Mouse (Mus musculus): ENCODE results near the gene Herc6. TPM values are rescaled to one million over a fixed set of nuclear protein-coding genes. Genes with fewer than 3 reads are reported as not detected.
"Not testable (repeated sequence)": the region's sequence is repeated elsewhere in the genome, so short reads cannot be mapped to it uniquely, and the experiment has no call there.

The Herc6 gene
- 1 to 10 TPM in 1 of 2 experiments, under 1 TPM in 1; 0.41 to 1.6 TPM for total RNA-seq (2021)
- long read RNA-seq, experiment 1, partial matches to known transcripts: 0 of 1 reads
- long read RNA-seq, experiment 1, other reads (novel, unspliced or antisense): 1 of 1 reads
- long read RNA-seq, experiment 2: 0 reads

DNA sequence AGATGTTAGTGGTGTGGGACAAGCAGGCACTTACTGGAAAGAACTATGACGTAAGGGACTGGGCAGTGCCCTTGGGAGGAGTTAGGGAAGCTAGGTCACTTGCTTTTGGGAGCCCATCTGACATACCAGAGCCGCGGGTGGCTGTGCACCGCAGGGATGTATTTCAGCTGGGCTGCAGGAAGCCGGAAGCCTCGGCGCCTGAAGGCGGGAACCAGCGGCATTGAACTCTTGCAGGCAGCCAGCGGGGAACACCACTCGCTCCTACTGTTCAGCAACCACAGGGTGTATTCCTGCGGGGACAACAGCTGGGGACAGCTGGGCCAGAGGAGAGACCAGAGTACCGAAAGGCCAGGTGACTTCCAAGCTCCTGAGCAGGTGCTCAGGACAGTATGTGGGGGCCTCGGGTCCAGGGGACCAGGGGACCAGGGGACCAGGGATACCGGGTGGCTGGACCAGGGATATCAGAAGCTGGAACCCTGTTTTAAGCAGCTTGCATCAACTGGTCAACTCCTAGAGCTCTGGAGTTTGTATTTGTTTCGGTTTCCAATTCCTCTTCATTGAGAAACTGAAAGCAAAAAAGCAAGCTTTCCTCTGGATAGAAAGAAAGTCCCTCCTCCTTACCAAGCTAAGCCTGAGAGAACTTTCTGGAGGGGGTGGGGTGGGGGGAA lies at the start of gene Herc6:
Gene Herc6, plus strand, starts transcription at position 120 of the 668 bp plus-strand sequence.
- DNase-seq: peak; percentile 64

GRCm38 (mm10) chr6:57531011-57531410 lies 49.8 kb upstream of the Herc6 start:
- no peak for DNase-seq

DNA sequence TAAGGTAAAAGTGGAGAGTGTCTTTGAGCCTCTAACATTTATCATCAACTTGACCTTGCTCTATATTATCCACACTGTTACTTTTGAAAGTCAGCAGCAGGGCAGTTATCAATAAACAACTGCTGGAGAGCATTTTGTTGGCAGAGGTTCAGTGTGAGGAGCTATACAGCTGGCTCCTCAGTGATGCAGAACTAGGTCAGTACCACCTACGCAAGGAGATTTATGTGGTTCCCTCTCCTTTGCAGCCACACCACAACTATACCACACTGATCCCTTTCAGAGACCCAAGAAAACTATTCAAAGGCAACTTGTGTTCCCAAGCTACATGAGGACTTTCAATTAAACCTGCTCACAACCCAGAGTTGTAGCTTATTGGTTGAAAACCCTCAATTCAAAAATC lies 49.4 kb upstream of the Herc6 start:
- DNase-seq: no peak

DNA sequence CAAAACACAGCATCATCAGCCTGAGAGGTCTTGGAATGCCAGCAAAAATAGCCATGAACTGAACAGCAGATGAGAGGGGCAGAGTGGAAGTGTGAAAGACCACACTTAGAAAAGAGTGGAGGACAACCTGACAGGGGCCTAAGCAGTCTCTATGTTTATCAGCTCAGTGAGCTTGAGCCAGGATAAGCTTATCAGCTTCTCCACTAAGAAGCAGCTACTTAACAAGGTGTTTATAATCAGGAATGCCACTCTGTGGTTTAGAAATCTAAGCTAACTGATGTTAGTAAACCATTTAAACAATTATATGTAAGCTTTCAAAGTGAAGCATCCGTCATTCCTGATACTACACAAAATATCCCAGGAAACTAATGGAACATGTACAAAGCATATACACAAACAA lies 48.8 kb upstream of the Herc6 start:
- DNase-seq: no peak

GRCm38 (mm10) chr6:57533410-57533809 lies 47.4 kb upstream of the Herc6 start:
- DNase-seq: no peak

DNA sequence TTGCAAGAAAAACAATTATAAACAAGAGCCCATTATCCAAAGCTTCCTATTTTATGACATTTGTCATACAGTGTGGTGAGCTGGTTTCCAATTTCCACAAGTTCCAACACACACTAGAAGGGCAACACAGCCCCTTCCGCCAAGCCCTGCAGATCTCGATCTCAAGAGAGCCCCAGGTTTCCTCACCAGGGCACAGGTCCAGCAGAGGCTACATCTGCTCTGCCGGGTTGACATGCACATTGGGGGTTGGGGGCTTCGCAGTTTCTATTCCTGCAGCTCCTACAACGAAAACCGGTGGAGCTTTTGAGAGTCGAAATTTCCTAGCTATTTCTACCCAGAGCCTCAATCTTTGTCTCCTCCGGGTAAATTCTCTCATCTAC lies 46.6 kb upstream of the Herc6 start:
- no peak for DNase-seq

GRCm38 (mm10) chr6:57534611-57535286 lies 46.1 kb upstream of the Herc6 start:
- peak; percentile 18 for DNase-seq

- peak; percentile 99 for DNase-seq
These were observed 45.3 kb upstream of the Herc6 start, which contains the start of gene Ppm1k for GRCm38 (mm10) chr6:57535386-57535936. Ppm1k (minus strand) TSS chr6:57535468.

DNA sequence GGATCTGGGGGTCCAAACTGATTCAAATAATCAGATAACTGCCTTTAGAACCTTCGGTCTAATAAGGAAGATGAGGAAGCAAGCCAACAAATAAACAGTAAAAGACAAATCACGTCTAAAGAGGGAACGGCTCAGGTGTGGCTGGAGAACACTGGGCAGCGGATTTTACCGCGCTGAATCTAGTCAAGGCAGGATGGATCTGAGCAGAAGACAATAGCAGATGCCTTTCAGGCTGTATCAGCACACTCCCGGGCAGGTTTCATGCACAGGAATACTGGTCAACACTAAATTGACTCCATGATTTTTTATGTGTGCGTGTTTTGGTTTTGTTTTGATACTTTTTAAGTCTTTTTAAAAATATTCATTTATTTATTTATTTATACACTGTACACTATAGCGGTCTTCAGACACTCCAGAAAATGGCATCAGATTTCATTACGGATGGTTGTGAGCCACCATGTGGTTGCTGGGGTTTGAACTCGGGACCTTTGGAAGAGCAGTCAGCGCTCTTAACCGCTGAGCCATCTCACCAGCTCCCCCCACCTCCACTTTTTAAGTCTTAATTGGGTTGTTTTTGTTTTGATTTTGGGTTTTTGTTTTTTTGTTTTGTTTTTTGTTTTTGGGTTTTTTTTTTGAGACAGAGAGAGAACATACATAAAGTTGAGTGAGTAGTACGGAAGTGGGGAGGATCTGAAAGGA lies 44.7 kb upstream of the Herc6 start:
- no peak for DNase-seq

DNA sequence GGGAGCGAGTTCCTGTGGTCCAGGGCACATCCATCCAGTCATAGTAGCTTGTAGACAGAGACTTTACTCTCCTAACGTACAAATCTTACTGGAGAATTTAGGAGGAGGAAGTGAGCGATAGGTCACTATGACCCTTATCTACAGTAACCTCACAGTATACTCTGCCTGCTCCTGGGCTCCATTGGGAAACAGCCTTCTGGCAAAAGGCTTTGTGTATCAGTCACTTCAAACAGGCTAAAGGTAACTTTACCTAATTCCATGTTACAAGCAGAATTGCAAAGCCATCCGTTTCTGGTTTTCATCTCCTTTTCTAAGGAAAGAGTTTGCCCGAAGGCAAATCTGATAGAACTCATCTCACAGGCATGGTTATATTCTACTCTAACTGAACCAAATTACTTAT lies 42.9 kb upstream of the Herc6 start:
- no peak for DNase-seq

DNA sequence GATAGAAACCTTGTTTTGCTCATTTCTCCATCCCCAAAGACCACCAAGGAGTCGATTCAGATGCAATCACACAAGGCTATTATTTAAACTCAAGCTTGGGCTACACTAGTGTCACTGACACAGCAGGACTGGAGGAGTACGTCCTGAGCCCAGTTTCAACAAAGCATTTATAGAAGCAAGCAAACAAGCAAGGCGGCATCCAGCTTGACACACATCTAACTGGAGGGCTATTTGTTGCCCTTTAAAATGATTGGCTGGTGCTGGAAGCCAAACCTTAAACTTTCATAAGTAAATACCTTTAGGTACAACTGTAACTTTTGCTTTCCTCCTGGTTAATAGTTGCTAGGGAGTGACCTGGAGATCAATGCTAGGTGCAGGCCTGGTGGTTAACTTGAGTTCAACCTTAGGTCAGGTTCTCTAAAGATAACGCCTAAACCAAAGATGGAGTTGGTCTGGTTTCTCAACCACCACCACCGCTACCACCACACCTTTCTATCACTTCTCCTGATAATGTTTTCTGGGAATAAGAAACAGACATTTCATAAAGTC lies 39.8 kb upstream of the Herc6 start:
- no peak for DNase-seq

DNA sequence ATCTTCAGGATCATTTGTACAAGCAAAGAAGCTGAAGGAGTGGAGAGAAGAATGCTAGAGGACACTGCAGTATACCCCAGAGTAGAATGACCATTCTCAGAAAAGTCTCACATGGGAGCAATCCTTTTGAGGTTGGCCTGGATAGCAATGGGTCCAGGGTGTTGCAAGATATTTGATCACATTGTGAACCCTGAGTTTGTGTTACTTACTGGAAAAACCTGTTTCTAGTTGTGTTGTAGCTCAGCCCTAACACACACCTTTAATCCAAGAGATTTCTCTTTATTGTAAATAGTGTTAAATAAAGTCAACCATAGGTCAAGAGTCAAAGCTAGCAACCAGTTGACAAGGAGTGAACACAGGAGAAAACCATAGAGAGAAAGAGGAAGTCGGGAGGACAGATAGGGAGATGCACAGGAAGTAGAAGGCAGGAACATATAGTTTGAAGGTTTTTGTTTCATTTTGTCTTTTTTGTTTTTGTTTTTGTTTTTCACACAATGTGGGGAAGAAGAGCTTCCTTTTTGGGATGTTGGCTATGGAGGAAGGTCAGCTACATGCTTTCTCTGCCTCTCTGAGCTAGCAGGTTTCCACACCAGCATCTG lies 39.0 kb upstream of the Herc6 start:
- DNase-seq: no peak

- not testable (repeated sequence) for DNase-seq
These were observed 37.2 kb upstream of the Herc6 start for GRCm38 (mm10) chr6:57543591-57543990.

- DNase-seq: no peak
These were observed 35.9 kb upstream of the Herc6 start for GRCm38 (mm10) chr6:57544866-57545265.

DNA sequence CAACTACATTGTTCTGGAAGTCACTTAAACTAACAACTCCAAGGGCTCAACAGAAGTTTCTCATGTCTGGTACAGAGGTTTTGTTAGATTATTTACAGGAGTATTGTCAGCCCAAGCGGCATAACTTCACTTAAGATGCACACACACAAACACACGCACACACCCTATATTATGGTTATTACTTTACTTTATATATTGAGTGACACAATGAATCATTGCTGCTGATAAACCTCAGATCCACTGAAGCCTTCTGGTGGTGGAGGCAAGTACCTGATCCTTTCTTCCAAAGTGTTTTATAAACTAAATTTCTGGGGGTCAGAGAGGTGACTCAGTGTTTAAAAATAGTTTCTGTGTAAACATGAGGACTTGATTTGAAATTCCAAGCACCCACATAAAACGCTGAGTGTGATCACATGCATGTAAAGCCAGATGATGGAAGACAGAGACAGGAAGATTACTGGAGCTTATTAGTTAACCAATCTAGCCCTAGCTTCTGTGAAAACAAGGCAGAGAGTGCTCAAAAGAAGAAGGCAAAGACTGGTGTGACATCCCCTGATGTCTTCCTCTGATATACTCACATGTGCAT lies 29.5 kb upstream of the Herc6 start:
- DNase-seq: no peak

DNA sequence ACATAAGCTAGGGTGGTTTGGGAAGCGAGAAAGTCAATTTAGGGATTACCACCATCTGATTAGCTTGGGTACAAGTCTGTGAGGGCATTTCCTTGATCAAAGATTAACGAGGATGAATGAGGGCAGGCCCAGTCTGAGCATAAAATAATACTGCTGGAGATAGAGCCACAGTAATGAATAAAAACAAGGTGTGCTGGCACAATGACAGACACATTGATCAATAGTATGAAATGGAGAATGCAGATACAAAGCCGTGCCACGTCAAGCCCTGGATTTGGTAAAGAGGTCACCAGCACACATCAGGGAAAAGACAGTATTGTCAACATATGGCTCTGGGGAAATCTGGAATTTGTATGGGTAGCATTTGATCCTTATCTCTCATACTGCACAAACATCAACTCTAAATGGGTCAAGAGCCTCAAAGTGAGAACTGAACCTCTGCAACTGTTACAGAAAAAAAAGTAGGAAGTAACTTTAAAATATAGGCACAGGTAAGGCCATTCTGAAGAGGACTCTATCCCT lies 22.9 kb upstream of the Herc6 start:
- DNase-seq: no peak

GRCm38 (mm10) chr6:57563454-57563853 lies 17.3 kb upstream of the Herc6 start:
- DNase-seq: no peak

DNA sequence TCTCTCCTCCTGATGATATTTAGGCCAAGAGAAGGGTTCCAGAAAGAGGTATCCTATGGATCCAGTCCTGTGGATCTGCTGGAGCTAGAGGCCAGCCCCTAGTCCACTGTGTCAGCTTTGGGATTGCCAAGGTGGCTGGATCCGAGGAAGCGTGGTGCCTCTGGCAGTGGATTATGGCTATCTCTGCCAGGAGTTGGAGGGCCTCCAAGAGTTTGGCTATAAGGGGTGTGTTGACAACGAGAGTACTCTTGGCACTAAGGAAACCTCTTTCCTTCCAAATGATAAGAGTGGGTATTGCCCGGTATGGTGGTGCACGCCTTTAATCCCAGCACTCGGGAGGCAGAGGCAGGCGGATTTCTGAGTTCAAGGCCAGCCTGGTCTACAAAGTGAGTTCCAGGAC lies 15.3 kb upstream of the Herc6 start:
- DNase-seq: no peak

- no peak for DNase-seq
These were observed 13.2 kb upstream of the Herc6 start for GRCm38 (mm10) chr6:57567630-57568029.

GRCm38 (mm10) chr6:57570170-57570974 lies 10.4 kb upstream of the Herc6 start:
- no peak for DNase-seq

DNA sequence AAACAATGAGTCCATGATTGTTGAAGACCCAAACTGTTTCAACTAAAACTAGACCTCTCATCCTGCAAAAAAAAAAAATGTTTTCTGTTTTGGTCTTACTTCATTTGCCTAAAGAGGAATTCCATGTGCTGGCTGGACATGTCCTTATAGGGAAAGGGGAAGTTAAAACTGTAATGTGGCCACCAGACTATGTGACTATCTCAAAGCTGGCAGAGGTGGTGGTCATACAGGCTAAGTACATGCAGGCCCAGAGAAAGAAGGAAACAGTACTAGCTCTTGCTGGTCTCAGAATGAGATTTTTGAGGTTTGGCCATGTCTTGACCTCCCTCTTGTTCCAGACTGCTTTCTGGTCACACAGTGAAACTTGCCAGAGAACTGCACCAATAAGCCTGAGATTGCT lies 9.2 kb upstream of the Herc6 start:
- DNase-seq: no peak

All from gastrocnemius, postnatal 25 days (tissue).